Mouse (Mus musculus) midbrain, embryonic 14.5 days (tissue): ENCODE measurements around the gene Gm20388. TPM values are rescaled to one million over a fixed set of nuclear protein-coding genes. Genes with fewer than 3 reads are reported as not detected.

Experiments used
- ATAC-seq: fragments of 200-750 bp; cut with Nextera tagmentation; 2 replicates; pipeline ENCODE4 v1.8.0; 2017; ENCODE audit warnings: moderate number of reproducible peaks, moderate library complexity; ENCODE audit not compliant: low FRiP score, low TSS enrichment
- DNase-seq: peaks from one replicate; pipeline ENCODE4 v3.0.0-alpha.2; 2015
- H3K27ac ChIP-seq: fragments of 300-500 bp; sonication (generic); replicated peaks from 2 replicates; pipeline ENCODE4 v1.5.1; 2014; ENCODE audit warnings: mild to moderate bottlenecking, low read depth, low read length, moderate library complexity
- H3K27me3 ChIP-seq: fragments of 300-500 bp; sonication (generic); 2 replicates; pipeline ENCODE4 v1.6.1; 2014; ENCODE audit warnings: low read length, control low read depth, mixed read lengths; ENCODE audit not compliant: control insufficient read depth, insufficient read depth
- H3K36me3 ChIP-seq: fragments of 300-500 bp; sonication (generic); 2 replicates; pipeline ENCODE4 v1.6.1; 2014; ENCODE audit warnings: low read length, control low read depth; ENCODE audit not compliant: control insufficient read depth, insufficient read depth
- H3K4me1 ChIP-seq: fragments of 300-500 bp; sonication (generic); 2 replicates; pipeline ENCODE4 v1.6.1; 2014; ENCODE audit warnings: mild to moderate bottlenecking, antibody characterized with exemption, low read length, control low read depth; ENCODE audit not compliant: control insufficient read depth, insufficient read depth
- H3K4me2 ChIP-seq: fragments of 300-500 bp; sonication (generic); 2 replicates; pipeline ENCODE4 v1.6.1; 2014; ENCODE audit warnings: mild to moderate bottlenecking, low read length, moderate library complexity
- H3K4me3 ChIP-seq: fragments of 300-500 bp; sonication (generic); replicated peaks from 2 replicates; pipeline ENCODE4 v1.5.1; 2014; ENCODE audit warnings: low read depth, low read length
- H3K9ac ChIP-seq: fragments of 300-500 bp; sonication (generic); replicated peaks from 2 replicates; pipeline ENCODE4 v1.6.1; 2014; ENCODE audit warnings: mild to moderate bottlenecking, low read length, moderate library complexity
- H3K9me3 ChIP-seq: fragments of 300-500 bp; sonication (generic); 2 replicates; pipeline ENCODE4 v1.6.1; 2016; ENCODE audit warnings: low read length, control low read depth, mixed read lengths; ENCODE audit not compliant: control insufficient read depth
- WGBS: fragments of 180-500 bp; shearing (Covaris S2); extraction: QIAGEN DNeasy Blood & Tissue Kit; methylation state at CpG from one replicate; pipeline ENCODE4 v1.1.7; 2014; 5-methylcytosine and 5-hydroxymethylcytosine counted together
- polyA plus RNA-seq: library from polyadenylated mRNA; unstranded; fragments of >200 nt; fragmentation: Nextera tagmentation; extraction: Ambion mirVana; gene quantifications from 2 replicates; pipeline ENCODE4 v1.2.1, GENCODE M21; 2014

Gene Gm20388
- 4.1 and 4.7 TPM in 2 replicates for polyA plus RNA-seq

GRCm38 (mm10) chr8:119910547-119911257, at the start of gene Gm20388:
Gene Gm20388, plus strand, starts transcription at chr8:119910841.
- Histone ChIP-seq H3K27ac (peak within 1 kb of the TSS; percentile 95), H3K27me3 (no peaks in the 10 kb centered on the region), H3K4me3 (peak within 1 kb of the TSS; percentile 80), H3K4me1 (peaks cover 42% of the 10 kb centered on the region), H3K36me3 (no peaks in the 10 kb centered on the region), H3K9me3 (no peaks in the 10 kb centered on the region), H3K9ac (peak within 1 kb of the TSS; percentile 84), H3K4me2 (peak within 1 kb of the TSS; percentile 85)
- ATAC-seq (peak; percentile 95), DNase-seq (peak; percentile 96)
- WGBS, result under 1% methylated on average over 96 of the region's 97 CpGs

GRCm38 (mm10) chr8:119861706-119862389, 48.8 kb upstream of the Gm20388 start, which contains the start of gene Klhl36:
Gene Klhl36, plus strand, starts transcription at chr8:119862266.
- WGBS, result under 1% methylated on average over 35 of the region's 35 CpGs
- no peaks in the 10 kb centered on the region for H3K9me3 ChIP-seq
- 0 out of 2 replicates have a peak, but pooled peaks cover 10% of the 10 kb centered on the region for H3K4me1 ChIP-seq

GRCm38 (mm10) chr8:119862390-119862734, 48.3 kb upstream of the Gm20388 start:
- peak overlapping the region; percentile 76 for H3K9ac ChIP-seq
- WGBS, result 1% methylated on average over 19 of the region's 19 CpGs
- DNase-seq, result no peak
- H3K4me1 ChIP-seq, result 0 out of 2 replicates have a peak, but pooled peaks cover 10% of the 10 kb centered on the region
- no peaks in the 10 kb centered on the region for H3K36me3 ChIP-seq
- peak; percentile 71 for ATAC-seq
- peaks cover 5% of the 10 kb centered on the region; the same call in 1 of the 2 replicates for H3K27me3 ChIP-seq
- peak overlapping the region; percentile 55; the same call in 1 of the 2 replicates for H3K27ac ChIP-seq
- H3K9me3 ChIP-seq, result no peaks in the 10 kb centered on the region
- peak overlapping the region; percentile 80 for H3K4me2 ChIP-seq
- H3K4me3 ChIP-seq, result peak overlapping the region; percentile 71

More at GRCm38 (mm10) chr8:119861706-119862389, 48.8 kb upstream of the Gm20388 start, which contains the start of gene Klhl36:
- Histone ChIP-seq H3K27ac (peak within 1 kb of the TSS; percentile 55; the same call in 1 of the 2 replicates), H3K36me3 (no peaks in the 10 kb centered on the region), H3K27me3 (peaks cover 5% of the 10 kb centered on the region; the same call in 1 of the 2 replicates), H3K9ac (peak within 1 kb of the TSS; percentile 76), H3K4me2 (peak within 1 kb of the TSS; percentile 80), H3K4me3 (peak within 1 kb of the TSS; percentile 71)
- peak; percentile 95 for DNase-seq
- ATAC-seq, result peak; percentile 96

GRCm38 (mm10) chr8:119862749-119863148, 47.9 kb upstream of the Gm20388 start:
- Histone ChIP-seq H3K4me2 (peak overlapping the region; percentile 80), H3K27me3 (peaks cover 5% of the 10 kb centered on the region; the same call in 1 of the 2 replicates), H3K36me3 (no peaks in the 10 kb centered on the region), H3K9me3 (no peaks in the 10 kb centered on the region), H3K27ac (no peak overlapping the region), H3K4me3 (peak overlapping the region; percentile 71), H3K4me1 (0 out of 2 replicates have a peak, but pooled peaks cover 10% of the 10 kb centered on the region), H3K9ac (peak overlapping the region; percentile 76)
- ATAC-seq (no peak), DNase-seq (peak; percentile 51)
- WGBS, result 11% methylated on average over 6 of the region's 6 CpGs

- Histone ChIP-seq H3K27me3 (no peaks in the 10 kb centered on the region), H3K36me3 (peaks cover 37% of the 10 kb centered on the region), H3K4me1 (no peaks in the 10 kb centered on the region), H3K4me2 (no peak overlapping the region), H3K4me3 (no peak overlapping the region), H3K27ac (no peak overlapping the region), H3K9ac (no peak overlapping the region), H3K9me3 (peaks cover 9% of the 10 kb centered on the region; the same call in 1 of the 2 replicates)
- ATAC-seq (no peak), DNase-seq (no peak)
- WGBS, result 82% methylated on average over 20 of the region's 20 CpGs
These were observed 41.0 kb upstream of the Gm20388 start for GRCm38 (mm10) chr8:119869616-119870015.

- Histone ChIP-seq H3K9ac (no peak overlapping the region), H3K27ac (no peak overlapping the region), H3K4me1 (no peaks in the 10 kb centered on the region), H3K36me3 (peaks cover 51% of the 10 kb centered on the region), H3K4me3 (no peak overlapping the region), H3K4me2 (no peak overlapping the region), H3K9me3 (peaks cover 9% of the 10 kb centered on the region; the same call in 1 of the 2 replicates), H3K27me3 (no peaks in the 10 kb centered on the region)
- ATAC-seq, result no peak
- no peak for DNase-seq
- 96% methylated on average over 1 of the region's 1 CpGs for whole genome bisulfite sequencing
These were observed 37.5 kb upstream of the Gm20388 start for GRCm38 (mm10) chr8:119873181-119873580.

- H3K27ac ChIP-seq, result no peak overlapping the region
- H3K4me1 ChIP-seq, result no peaks in the 10 kb centered on the region
- no peaks in the 10 kb centered on the region for H3K27me3 ChIP-seq
- H3K4me2 ChIP-seq, result no peak overlapping the region
- H3K9ac ChIP-seq, result no peak overlapping the region
- H3K9me3 ChIP-seq, result no peaks in the 10 kb centered on the region
- H3K36me3 ChIP-seq, result peaks cover 10% of the 10 kb centered on the region
- 84% methylated on average over 6 of the region's 6 CpGs for WGBS
- DNase-seq (no peak), ATAC-seq (no peak)
- no peak overlapping the region for H3K4me3 ChIP-seq
These were observed 29.3 kb upstream of the Gm20388 start for GRCm38 (mm10) chr8:119881301-119881700.

- Histone ChIP-seq H3K4me1 (no peaks in the 10 kb centered on the region), H3K4me3 (no peak overlapping the region), H3K36me3 (0 out of 2 replicates have a peak, but pooled peaks cover 5% of the 10 kb centered on the region), H3K4me2 (no peak overlapping the region), H3K27me3 (no peaks in the 10 kb centered on the region), H3K27ac (no peak overlapping the region), H3K9me3 (no peaks in the 10 kb centered on the region), H3K9ac (no peak overlapping the region)
- WGBS, result 87% methylated on average over 8 of the region's 8 CpGs
- ATAC-seq, result no peak
- DNase-seq, result no peak
These were observed 28.7 kb upstream of the Gm20388 start for GRCm38 (mm10) chr8:119881917-119882316.
